Mouse (Mus musculus) CD4-positive naive resting alpha-beta T cell, adult 57 days (primary cell): ENCODE results near the gene Herpud2. TPM values are rescaled to one million over a fixed set of nuclear protein-coding genes. Genes with fewer than 3 reads are reported as not detected.

Experiments used
- total RNA-seq: library from RNA; stranded (reverse); gene quantifications from one replicate; pipeline ENCODE4 v1.2.4, GENCODE M21; 2023

Gene Herpud2
- 82.4 TPM for total RNA-seq

GRCm38 (mm10) chr9:25151611-25152241 lies at the start of gene Herpud2:
Gene Herpud2, minus strand, starts transcription at chr9:25151820.

GRCm38 (mm10) chr9:25089122-25089521 lies 62.5 kb downstream of the Herpud2 start, which contains the start of gene Gm10181:
Gene Gm10181, plus strand, starts transcription at chr9:25089422.

Other genes starting within 250 kb of the Herpud2 start
- gene Gm10181, start 62.4 kb downstream of the Herpud2 start, total RNA-seq: not detected
- 161 TPM for gene Sept7, start 100.6 kb upstream of the Herpud2 start, total RNA-seq